Mouse (Mus musculus): ENCODE measurements around the gene Ggta1.

Ggta1 gene

DNA sequence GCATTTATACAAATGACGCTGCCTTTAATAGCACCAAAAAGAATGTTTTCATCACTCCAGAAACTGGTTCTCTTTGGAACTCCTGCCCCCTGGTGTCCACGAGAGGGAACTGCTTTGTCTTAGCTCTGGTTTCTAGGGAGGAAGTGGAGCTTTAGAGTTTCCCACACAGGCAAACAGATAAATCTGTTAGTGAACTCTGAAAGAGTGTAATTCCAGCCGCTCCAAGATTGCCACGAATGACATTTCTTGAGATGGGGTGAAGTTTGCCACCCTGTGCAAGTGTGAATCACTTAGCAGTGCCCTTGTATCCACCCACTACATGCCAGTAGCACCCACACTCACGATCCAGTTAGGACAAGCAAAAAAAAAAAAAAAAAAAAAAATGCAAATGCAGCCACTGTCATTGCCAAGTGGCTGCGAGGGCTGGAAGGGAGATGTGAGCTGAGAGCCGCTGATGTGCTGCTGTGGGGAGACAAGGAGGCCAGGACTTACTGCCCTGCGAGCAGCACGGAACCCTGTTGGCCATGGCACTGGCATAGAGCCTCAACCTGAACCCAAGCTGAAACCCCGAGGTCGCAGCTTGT is 65.3 kb downstream of the Ggta1 start:
- peak; percentile 67 for DNase-seq

DNA sequence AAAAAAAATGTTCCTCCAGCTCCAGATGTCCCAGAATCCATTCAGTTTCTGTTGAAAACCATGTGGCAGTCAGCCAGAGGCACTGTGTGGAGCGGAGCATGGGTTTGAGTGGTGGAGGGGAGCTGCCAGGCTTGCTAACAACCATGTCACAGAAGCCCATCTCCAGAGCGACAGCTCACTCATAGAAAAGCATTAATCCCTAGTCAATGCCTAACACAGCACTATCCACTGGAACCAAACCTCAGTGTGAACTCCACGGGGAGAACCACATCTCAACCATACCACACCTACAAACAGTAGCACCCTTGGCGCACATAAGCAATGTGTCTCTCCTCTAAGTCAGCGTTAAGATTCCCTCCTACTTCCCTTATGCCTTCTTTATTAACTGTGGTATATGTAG is 65.9 kb downstream of the Ggta1 start, which contains the start of gene 4930402F06Rik:
Gene 4930402F06Rik, minus strand, starts transcription at position 80 of the 400 bp plus-strand sequence.
- DNase-seq = peak; percentile 55

DNA sequence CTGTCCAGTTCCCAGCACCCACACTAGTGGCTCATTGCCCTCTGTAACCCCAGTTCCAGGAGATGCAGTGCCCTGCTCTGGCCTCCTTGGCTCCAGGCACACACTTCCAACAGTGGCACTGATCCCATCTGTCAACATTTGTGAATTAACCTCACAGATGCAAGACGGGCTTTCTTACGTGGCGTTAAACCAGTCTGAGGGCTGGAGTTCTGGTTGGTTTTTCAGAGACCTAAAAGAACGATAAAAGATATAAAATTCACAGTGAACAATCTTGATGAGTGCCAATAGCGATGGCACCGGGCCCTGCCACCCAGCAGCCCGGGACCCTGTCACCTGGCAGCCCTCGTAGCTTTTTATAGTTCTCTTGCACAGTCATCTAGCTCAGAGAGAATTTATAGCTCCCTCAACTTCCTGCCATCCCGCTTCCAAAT is 77.6 kb downstream of the Ggta1 start:
- no peak for DNase-seq

DNA sequence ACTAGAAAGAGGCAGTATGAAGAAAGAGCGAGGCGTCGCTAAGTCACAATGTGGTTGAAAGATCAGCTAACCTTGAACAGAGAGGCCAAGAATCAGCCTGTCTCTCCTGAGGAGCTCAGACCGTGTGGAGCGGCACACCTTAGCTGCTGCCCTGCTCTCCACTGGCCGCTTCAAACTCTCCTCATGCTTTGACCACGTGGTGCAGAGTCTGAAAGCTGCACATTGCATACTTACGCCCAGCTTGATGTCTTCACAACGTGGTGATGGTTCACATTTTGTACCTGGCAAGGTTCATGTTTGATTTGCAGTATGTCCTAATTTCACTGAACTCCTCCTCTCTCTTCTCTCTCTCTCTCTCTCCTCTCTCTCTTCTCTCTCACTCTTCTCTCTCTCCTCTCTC is 83.7 kb downstream of the Ggta1 start:
- DNase-seq = no peak

DNA sequence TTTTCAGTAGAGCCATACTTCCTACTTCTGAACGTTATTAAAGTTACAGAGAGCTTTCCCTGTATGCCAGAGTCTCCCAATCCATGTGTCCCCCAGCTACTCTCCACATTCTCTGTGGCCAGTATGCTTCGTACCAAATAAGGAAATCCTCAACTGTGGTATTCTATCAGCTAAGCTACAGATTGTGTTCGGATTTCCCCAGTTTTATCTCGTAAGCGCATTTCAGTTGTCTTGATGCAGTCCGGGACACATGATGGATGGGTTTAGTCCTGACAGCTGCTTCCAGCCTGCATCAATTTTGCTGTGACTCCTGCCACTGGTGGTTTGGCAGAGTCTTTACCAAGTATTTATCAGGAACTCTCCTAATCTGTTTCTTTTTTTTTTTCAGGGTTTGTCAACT is 85.4 kb downstream of the Ggta1 start:
- no peak for DNase-seq

DNA sequence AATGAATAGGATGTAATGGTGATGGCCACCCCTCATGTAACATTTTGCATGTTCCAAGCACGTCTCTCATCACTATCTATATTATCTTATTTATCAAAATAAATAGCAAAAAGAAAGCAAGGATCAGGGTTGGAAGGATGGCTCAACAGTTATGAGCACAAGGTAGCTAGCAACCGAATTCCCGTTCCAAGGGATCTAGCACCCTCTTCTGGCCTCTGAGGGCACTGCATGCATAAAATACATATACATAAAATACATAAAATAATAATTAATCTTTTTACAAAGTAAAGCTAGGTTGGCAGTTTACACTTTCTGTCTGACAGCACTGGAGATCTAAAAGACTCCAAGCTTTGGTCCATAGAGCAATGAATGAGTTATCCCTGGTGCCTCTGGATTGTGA is 90.0 kb downstream of the Ggta1 start:
- peak; percentile 35 for DNase-seq

DNA sequence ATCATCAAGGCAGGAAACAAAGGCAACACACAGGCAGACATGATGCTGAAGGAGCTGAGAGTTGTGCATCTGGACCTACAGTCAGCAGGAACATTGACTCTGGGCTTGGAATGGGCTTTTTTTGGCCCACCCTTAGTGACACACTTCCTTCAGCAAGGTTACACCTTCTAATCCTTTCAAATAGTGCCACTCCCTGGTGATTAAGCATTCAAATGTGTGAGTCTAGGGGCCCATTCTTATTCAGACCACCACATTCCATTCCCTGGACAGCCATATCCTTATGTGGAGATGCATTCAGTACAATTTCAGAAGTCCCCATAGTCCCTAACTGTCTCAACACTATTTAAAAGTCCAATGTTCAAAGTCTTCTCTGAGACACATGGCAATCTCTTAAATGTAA is 92.3 kb downstream of the Ggta1 start:
- DNase-seq = no peak

DNA sequence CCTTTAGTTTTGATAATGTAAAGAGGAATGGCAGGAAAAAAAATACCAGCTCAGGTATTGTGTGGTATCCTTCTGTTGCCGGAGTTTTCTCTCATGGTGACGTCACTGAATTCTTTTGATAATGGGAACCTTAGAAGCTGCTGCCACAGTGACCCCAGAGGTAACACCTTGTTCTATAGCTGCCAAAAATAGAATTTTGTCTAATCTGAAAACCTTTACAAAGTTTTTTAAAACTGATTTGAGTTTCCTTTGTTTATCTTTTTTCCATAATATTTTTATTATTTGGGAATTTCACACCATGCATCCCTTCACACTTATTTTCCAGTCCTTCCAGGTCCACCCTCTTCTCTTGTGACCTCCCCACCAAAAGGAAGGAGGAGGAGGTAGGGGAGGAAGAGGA is 95.4 kb downstream of the Ggta1 start, which contains the start of gene 4930568D16Rik:
Gene 4930568D16Rik, minus strand, starts transcription at position 101 of the 400 bp plus-strand sequence.
- no peak for DNase-seq

All from right cerebral cortex, postnatal 14 days (tissue).